Mouse (Mus musculus) mouse trophoblast stem cell (cell line): ENCODE data around the gene Atp5h.

Experiments used
- in situ Hi-C, 2 experiments: fragments of 300-500 bp; cut with MseI, MboI; formaldehyde crosslinking; loops; 2 replicates in 1 of 2; 3 replicates in 1 of 2; pipeline ENCODE4 v1.15.1; 2025

Gene Atp5h

GRCm38 (mm10) chr11:115437571-115438122 is 17.9 kb upstream of the Atp5h start:
- in situ Hi-C loops: no loop called here

GRCm38 (mm10) chr11:115435596-115436337 is 16.0 kb upstream of the Atp5h start:
- in situ Hi-C loops: no loop called here

- in situ Hi-C loops: no loop called here
Observed at GRCm38 (mm10) chr11:115433342-115433741, 13.6 kb upstream of the Atp5h start.

- in situ Hi-C loops: no loop called here
Observed at GRCm38 (mm10) chr11:115432814-115433213, 13.1 kb upstream of the Atp5h start.

GRCm38 (mm10) chr11:115430561-115430960 is 10.8 kb upstream of the Atp5h start:
- in situ Hi-C loops: no loop called here

GRCm38 (mm10) chr11:115429307-115429706 is 9.5 kb upstream of the Atp5h start:
- in situ Hi-C loops: no loop called here

- in situ Hi-C loops: no loop called here
Observed at GRCm38 (mm10) chr11:115427482-115428331, 7.9 kb upstream of the Atp5h start.

- in situ Hi-C loops: no loop called here
Observed at GRCm38 (mm10) chr11:115425671-115426070, 5.9 kb upstream of the Atp5h start.

GRCm38 (mm10) chr11:115424666-115425065 is 4.9 kb upstream of the Atp5h start:
- in situ Hi-C loops: no loop called here

GRCm38 (mm10) chr11:115423091-115423490 is 3.3 kb upstream of the Atp5h start:
- in situ Hi-C loops: no loop called here

GRCm38 (mm10) chr11:115421972-115422371 is 2.2 kb upstream of the Atp5h start:
- in situ Hi-C loops: no loop called here

GRCm38 (mm10) chr11:115421328-115421727 is 1.6 kb upstream of the Atp5h start:
- in situ Hi-C loops: no loop called here

GRCm38 (mm10) chr11:115420336-115421190 is 801 bp upstream of the Atp5h start:
- in situ Hi-C loops: no loop called here

- in situ Hi-C loops: no loop called here
Observed at GRCm38 (mm10) chr11:115409556-115409955, 10.2 kb downstream of the Atp5h start.

GRCm38 (mm10) chr11:115408266-115408920 is 11.4 kb downstream of the Atp5h start:
- in situ Hi-C loops: no loop called here

GRCm38 (mm10) chr11:115406858-115407401 is 12.8 kb downstream of the Atp5h start:
- in situ Hi-C loops: no loop called here

- in situ Hi-C loops: no loop called here
Observed at GRCm38 (mm10) chr11:115405723-115406122, 14.0 kb downstream of the Atp5h start.

- in situ Hi-C loops: no loop called here
Observed at GRCm38 (mm10) chr11:115403338-115404124, 16.2 kb downstream of the Atp5h start, which contains the start of gene Mrpl58. Mrpl58 (plus strand) TSS chr11:115403752.

GRCm38 (mm10) chr11:115400630-115401391 is 19.0 kb downstream of the Atp5h start:
- in situ Hi-C loops: no loop called here
